In the genomic region with DNA sequence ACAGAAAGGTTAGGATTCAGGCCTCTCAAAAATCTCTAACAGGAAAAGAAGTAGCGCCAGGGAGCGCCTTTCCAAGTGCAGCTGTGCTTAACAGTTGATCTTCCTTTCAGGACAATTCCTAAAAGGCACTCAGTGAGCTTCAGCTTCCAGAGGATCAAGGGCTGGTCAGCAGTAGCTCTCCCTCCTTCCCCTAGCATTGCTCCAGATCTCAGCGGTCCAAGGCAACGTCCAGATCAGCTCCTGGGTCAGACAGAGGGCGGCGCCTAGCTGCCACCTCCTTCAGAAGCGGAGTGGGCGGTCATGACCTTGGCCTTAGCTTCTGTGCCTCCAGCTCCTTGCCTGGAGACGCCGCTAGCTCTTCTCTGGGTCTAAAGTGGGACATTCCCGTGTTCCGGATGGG, we compare ENCODE assay signal across 8 mouse cellular contexts. TPM values are rescaled to one million over a fixed set of nuclear protein-coding genes. Genes with fewer than 3 reads are reported as not detected.
DNase-seq lines count a peak whose midpoint lies in the region; ATAC-seq lines count a peak whose summit lies in the region.

No protein-coding gene starts in this region.

- H3K27me3 ChIP-seq in forebrain, embryonic 11.5 days (ENCODE audit: control insufficient read depth, insufficient read depth, low read length) = peaks cover 44% of the 10 kb centered on the region
- 0 out of 2 replicates have a peak, but pooled peaks cover 2% of the 10 kb centered on the region for H3K27me3 ChIP-seq in forebrain, embryonic 16.5 days (replicated peaks; ENCODE audit: control insufficient read depth, insufficient read depth, low read length)
- H3K27me3 ChIP-seq in neural tube, embryonic 13.5 days = peaks cover 50% of the 10 kb centered on the region

- H3K4me3 ChIP-seq in forebrain, embryonic 11.5 days (ENCODE audit: low read depth, low read length) = no peak overlapping the region
- no peak overlapping the region for H3K4me3 ChIP-seq in forebrain, embryonic 16.5 days (replicated peaks; ENCODE audit: low read length)
- H3K4me3 ChIP-seq in neural tube, embryonic 13.5 days = no peak overlapping the region

- H3K4me1 ChIP-seq in forebrain, embryonic 11.5 days (replicated peaks; ENCODE audit: control insufficient read depth, insufficient read depth, low read length) = peaks cover 19% of the 10 kb centered on the region
- peaks cover 29% of the 10 kb centered on the region for H3K4me1 ChIP-seq in forebrain, embryonic 16.5 days (replicated peaks; ENCODE audit: control insufficient read depth, insufficient read depth, low read length)
- H3K4me1 ChIP-seq in neural tube, embryonic 13.5 days (replicated peaks) = peaks cover 53% of the 10 kb centered on the region

- no peaks in the 10 kb centered on the region for H3K9me3 ChIP-seq in forebrain, embryonic 11.5 days (ENCODE audit: control insufficient read depth, low read length)
- H3K9me3 ChIP-seq in forebrain, embryonic 16.5 days (ENCODE audit: control insufficient read depth, low read length) = no peaks in the 10 kb centered on the region
- H3K9me3 ChIP-seq in neural tube, embryonic 13.5 days = no peaks in the 10 kb centered on the region

- H3K9ac ChIP-seq in forebrain, embryonic 11.5 days (ENCODE audit: low read length) = no peak overlapping the region
- no peak overlapping the region for H3K9ac ChIP-seq in forebrain, embryonic 16.5 days (replicated peaks; ENCODE audit: low read depth, low read length)
- H3K9ac ChIP-seq in neural tube, embryonic 13.5 days = peak overlapping the region; percentile 43

- H3K27ac ChIP-seq in forebrain, embryonic 11.5 days (ENCODE audit: low read depth, low read length) = no peak overlapping the region
- no peak overlapping the region for H3K27ac ChIP-seq in forebrain, embryonic 16.5 days (ENCODE audit: low read length)
- no peak overlapping the region for H3K27ac ChIP-seq in neural tube, embryonic 13.5 days (replicated peaks)

- no peak for ATAC-seq in forebrain, embryonic 11.5 days (replicated peaks; ENCODE audit: low FRiP score)
- no peak for ATAC-seq in forebrain, embryonic 16.5 days
- no peak for ATAC-seq in neural tube, embryonic 13.5 days (ENCODE audit: low read depth)

- no peaks in the 10 kb centered on the region for H3K36me3 ChIP-seq in forebrain, embryonic 11.5 days (ENCODE audit: control insufficient read depth, insufficient read depth, low read length)
- H3K36me3 ChIP-seq in forebrain, embryonic 16.5 days (ENCODE audit: control insufficient read depth, insufficient read depth) = no peaks in the 10 kb centered on the region
- no peaks in the 10 kb centered on the region for H3K36me3 ChIP-seq in neural tube, embryonic 13.5 days

- peak; percentile 54 for DNase-seq in forebrain, embryonic 11.5 days (ENCODE audit: low spot score)
- DNase-seq in ZHBTc4 (ENCODE audit: low read depth, low spot score) = peak; percentile 46
- peak; percentile 51 for DNase-seq in gastrocnemius, postnatal 10 days
- peak; percentile 86 for DNase-seq in kidney, adult 9 months
- DNase-seq in urinary bladder, postnatal 14 days (ENCODE audit: low spot score) = no peak
- DNase-seq in cerebellum, adult 9-10 months = no peak

- H3K4me2 ChIP-seq in forebrain, embryonic 11.5 days (ENCODE audit: low read depth, low read length, severe bottlenecking) = no peak overlapping the region
- no peak overlapping the region for H3K4me2 ChIP-seq in forebrain, embryonic 16.5 days (ENCODE audit: low read length)
- no peak overlapping the region for H3K4me2 ChIP-seq in neural tube, embryonic 13.5 days

- 6% methylated on average over 12 of the region's 12 CpGs for WGBS in forebrain, embryonic 11.5 days
- 37% methylated on average over 12 of the region's 12 CpGs for WGBS in forebrain, embryonic 16.5 days
- WGBS in neural tube, embryonic 13.5 days = 22% methylated on average over 12 of the region's 12 CpGs

RNA-seq across cellular contexts. Expression of a gene that starts 18.3 kb away (rescaled TPM):
- polyA plus RNA-seq in forebrain, embryonic 11.5 days (2014; fragmentation: Nextera tagmentation; extraction: Ambion mirVana) = 39.5 and 45.4 TPM in 2 replicates
- polyA plus RNA-seq in forebrain, embryonic 16.5 days (2015; fragmentation: Nextera tagmentation; extraction: Ambion mirVana) = 88.3 and 97.1 TPM in 2 replicates
- total RNA-seq in gastrocnemius, postnatal 10 days (2021) = 100 to 1,000 TPM; 111 to 124 TPM
- polyA plus RNA-seq in neural tube, embryonic 13.5 days (2015; fragmentation: Nextera tagmentation; extraction: Ambion mirVana) = 45.1 and 51.6 TPM in 2 replicates

RNA-seq across cellular contexts. Expression of a gene that starts 23.6 kb away (rescaled TPM):
- polyA plus RNA-seq in forebrain, embryonic 11.5 days (2014; fragmentation: Nextera tagmentation; extraction: Ambion mirVana) = 45.7 and 46.4 TPM in 2 replicates
- 31.0 and 34.5 TPM in 2 replicates for polyA plus RNA-seq in forebrain, embryonic 16.5 days (2015; fragmentation: Nextera tagmentation; extraction: Ambion mirVana)
- total RNA-seq in gastrocnemius, postnatal 10 days (2021) = 1 to 10 TPM; 1.4 TPM
- polyA plus RNA-seq in neural tube, embryonic 13.5 days (2015; fragmentation: Nextera tagmentation; extraction: Ambion mirVana) = 22.0 and 30.7 TPM in 2 replicates

Comparison
In these comparisons a context has a peak if more than half of its experiments do, and no peak if none do; other contexts are left out.
1. DNase-seq: peak in forebrain, embryonic 11.5 days (single experiment), ZHBTc4 (single experiment), gastrocnemius, postnatal 10 days (single experiment) and kidney, adult 9 months (single experiment); none in urinary bladder, postnatal 14 days (single experiment) and cerebellum, adult 9-10 months (single experiment).